Mouse (Mus musculus) midbrain, embryonic 10.5 days (tissue): ENCODE data around the gene Vmn1r94. TPM values are rescaled to one million over a fixed set of nuclear protein-coding genes. Genes with fewer than 3 reads are reported as not detected.
"Not testable (repeated sequence)": the region's sequence is repeated elsewhere in the genome, so short reads cannot be mapped to it uniquely, and the experiment has no call there.

Experiments used
- DNase-seq: peaks from one replicate; pipeline ENCODE4 v3.0.0-alpha.2; 2017; ENCODE audit warnings: low spot score
- H3K27ac ChIP-seq: fragments of 300-500 bp; sonication (generic); replicated peaks from 2 replicates; pipeline ENCODE4 v1.5.1; 2016; ENCODE audit warnings: mild to moderate bottlenecking
- H3K27me3 ChIP-seq: fragments of 300-500 bp; sonication (generic); 2 replicates; pipeline ENCODE4 v1.6.1; 2016; ENCODE audit warnings: low read depth, mild to moderate bottlenecking; ENCODE audit not compliant: poor library complexity, severe bottlenecking
- H3K36me3 ChIP-seq: fragments of 300-500 bp; sonication (generic); 2 replicates; pipeline ENCODE4 v1.6.1; 2016; ENCODE audit warnings: mild to moderate bottlenecking, moderate library complexity
- H3K4me1 ChIP-seq: fragments of 300-500 bp; sonication (generic); 2 replicates; pipeline ENCODE4 v1.6.1; 2016
- H3K4me3 ChIP-seq: fragments of 300-500 bp; sonication (generic); 2 replicates; pipeline ENCODE4 v1.5.1; 2016; ENCODE audit warnings: mild to moderate bottlenecking, moderate library complexity
- H3K9me3 ChIP-seq: fragments of 300-500 bp; sonication (generic); replicated peaks from 2 replicates; pipeline ENCODE4 v1.6.1; 2016; ENCODE audit warnings: mild to moderate bottlenecking
- WGBS: fragments of 180-500 bp; shearing (Covaris S2); methylation state at CpG from one replicate; pipeline ENCODE4 v1.1.7; 2016; 5-methylcytosine and 5-hydroxymethylcytosine counted together
- polyA plus RNA-seq: library from polyadenylated mRNA; unstranded; fragments of >200 nt; fragmentation: Nextera tagmentation; extraction: Ambion mirVana; gene quantifications from 2 replicates; pipeline ENCODE4 v1.2.1, GENCODE M21; 2016

Gene Vmn1r94
- polyA plus RNA-seq: not detected in 2 replicates

- H3K27ac ChIP-seq, H3K4me3 ChIP-seq, DNase-seq, H3K4me1 ChIP-seq, H3K27me3 ChIP-seq, H3K9me3 ChIP-seq, H3K36me3 ChIP-seq: not testable (repeated sequence)
- no CpG with 5 or more reads among the region's 3 CpGs for WGBS
Observed at GRCm38 (mm10) chr7:20168277-20168676, at the start of gene Vmn1r94. Gene Vmn1r94, minus strand, starts transcription at chr7:20168377.

- not testable (repeated sequence) for H3K9me3 ChIP-seq, H3K27me3 ChIP-seq, H3K27ac ChIP-seq, DNase-seq, H3K4me3 ChIP-seq, H3K4me1 ChIP-seq, H3K36me3 ChIP-seq
- WGBS: no CpG with 5 or more reads among the region's 2 CpGs
Observed at GRCm38 (mm10) chr7:20205507-20205906, 37.3 kb upstream of the Vmn1r94 start, which contains the start of gene Gm6164. Gene Gm6164, minus strand, starts transcription at chr7:20205607.

- H3K36me3 ChIP-seq, DNase-seq: not testable (repeated sequence)
- no CpG with 5 or more reads among the region's 3 CpGs for whole genome bisulfite sequencing
Observed at GRCm38 (mm10) chr7:20193410-20193809, 25.2 kb upstream of the Vmn1r94 start, which contains the start of gene Vmn1r95. Gene Vmn1r95, plus strand, starts transcription at chr7:20193710.

GRCm38 (mm10) chr7:20138988-20139387 is 29.2 kb downstream of the Vmn1r94 start, which contains the start of gene Vmn1r93:
Gene Vmn1r93, minus strand, starts transcription at chr7:20139088.
- not testable (repeated sequence) for H3K4me3 ChIP-seq, H3K27me3 ChIP-seq, H3K9me3 ChIP-seq, H3K4me1 ChIP-seq, DNase-seq, H3K27ac ChIP-seq, H3K36me3 ChIP-seq
- no CpG with 5 or more reads among the region's 5 CpGs for WGBS

More at GRCm38 (mm10) chr7:20193410-20193809, 25.2 kb upstream of the Vmn1r94 start, which contains the start of gene Vmn1r95:
- H3K4me1 ChIP-seq, H3K27ac ChIP-seq, H3K9me3 ChIP-seq, H3K4me3 ChIP-seq, H3K27me3 ChIP-seq: not testable (repeated sequence)

- not testable (repeated sequence) for H3K9me3 ChIP-seq, H3K4me3 ChIP-seq, DNase-seq, H3K36me3 ChIP-seq, H3K27ac ChIP-seq, H3K27me3 ChIP-seq, H3K4me1 ChIP-seq
- WGBS: no CpG with 5 or more reads among the region's 2 CpGs
Observed at GRCm38 (mm10) chr7:20122479-20122878, 45.7 kb downstream of the Vmn1r94 start, which contains the start of gene Gm16442. Gene Gm16442, minus strand, starts transcription at chr7:20122579.

Other genes with a start within 250 kb of the Vmn1r94 start
- 7.4 and 7.5 TPM in 2 replicates for gene Pvr, start 247.2 kb downstream of the Vmn1r94 start, polyA plus RNA-seq
- gene Igsf23, start 217.6 kb downstream of the Vmn1r94 start, polyA plus RNA-seq: 0.54 TPM in 1 of 2 replicates, not detected in the other
- gene Ceacam20, start 203.0 kb downstream of the Vmn1r94 start, polyA plus RNA-seq: not detected in 2 replicates
- not detected in 2 replicates for gene Nlrp9b, start 176.9 kb downstream of the Vmn1r94 start, polyA plus RNA-seq
- not detected in 2 replicates for gene Vmn1r91, start 68.7 kb downstream of the Vmn1r94 start, polyA plus RNA-seq
- not detected in 2 replicates for gene Gm16442, start 45.8 kb downstream of the Vmn1r94 start, polyA plus RNA-seq
- not detected in 2 replicates for gene Vmn1r93, start 29.3 kb downstream of the Vmn1r94 start, polyA plus RNA-seq
- not detected in 2 replicates for gene Vmn1r95, start 25.3 kb upstream of the Vmn1r94 start, polyA plus RNA-seq
- not detected in 2 replicates for gene Gm6164, start 37.2 kb upstream of the Vmn1r94 start, polyA plus RNA-seq
- not detected in 2 replicates for gene Gm4498, start 65.5 kb upstream of the Vmn1r94 start, polyA plus RNA-seq
- not detected in 2 replicates for gene Gm5890, start 94.5 kb upstream of the Vmn1r94 start, polyA plus RNA-seq
- not detected in 2 replicates for gene Gm4133, start 165.7 kb upstream of the Vmn1r94 start, polyA plus RNA-seq
- gene Gm5728, start 207.0 kb upstream of the Vmn1r94 start, polyA plus RNA-seq: not detected in 2 replicates
- not detected in 2 replicates for gene Vmn1r100, start 249.6 kb upstream of the Vmn1r94 start, polyA plus RNA-seq